Mouse (Mus musculus): ENCODE measurements around the gene Tbc1d7. TPM values are rescaled to one million over a fixed set of nuclear protein-coding genes. Genes with fewer than 3 reads are reported as not detected.
A peak's percentile ranks its signal among the peaks of the same experiment; 100 is the strongest.

The Tbc1d7 gene
- total RNA-seq, 2 experiments from 2014 or later, result 35.0 to 39.7 TPM

- DNase-seq (ENCODE audit: low spot score in 2 of 2), result no peak
- intact Hi-C loops (cut with DNase I), result no loop called here
Measured at GRCm38 (mm10) chr13:43157370-43157769, 13.9 kb downstream of the Tbc1d7 start.

DNA sequence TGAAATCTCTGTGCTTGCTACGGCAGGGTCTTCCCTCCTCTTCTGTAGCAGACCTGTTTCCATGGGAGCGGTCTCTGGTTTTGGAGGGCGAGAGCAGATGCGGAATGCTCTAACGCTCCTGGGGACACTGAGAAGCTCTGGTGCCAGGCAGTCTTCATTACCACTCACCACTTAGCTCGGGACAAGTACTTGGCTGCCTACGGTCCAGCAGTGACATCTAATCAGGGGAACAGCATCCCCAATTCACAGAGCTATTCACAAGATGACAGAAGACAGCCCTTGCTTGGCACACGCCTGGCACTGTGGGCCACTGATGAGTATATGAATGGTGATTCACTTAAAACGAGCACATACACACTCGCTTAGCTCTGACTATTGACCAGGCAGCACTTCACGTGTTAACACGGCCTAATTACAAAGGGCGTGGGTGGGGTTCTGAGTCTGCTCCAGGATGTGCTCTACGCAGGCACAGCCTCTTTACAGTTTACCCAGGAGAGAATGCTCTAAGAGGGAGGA is 19.2 kb downstream of the Tbc1d7 start:
- no peak for DNase-seq (ENCODE audit: low spot score in 2 of 2)
- intact Hi-C loops (cut with DNase I), result no loop called here

DNA sequence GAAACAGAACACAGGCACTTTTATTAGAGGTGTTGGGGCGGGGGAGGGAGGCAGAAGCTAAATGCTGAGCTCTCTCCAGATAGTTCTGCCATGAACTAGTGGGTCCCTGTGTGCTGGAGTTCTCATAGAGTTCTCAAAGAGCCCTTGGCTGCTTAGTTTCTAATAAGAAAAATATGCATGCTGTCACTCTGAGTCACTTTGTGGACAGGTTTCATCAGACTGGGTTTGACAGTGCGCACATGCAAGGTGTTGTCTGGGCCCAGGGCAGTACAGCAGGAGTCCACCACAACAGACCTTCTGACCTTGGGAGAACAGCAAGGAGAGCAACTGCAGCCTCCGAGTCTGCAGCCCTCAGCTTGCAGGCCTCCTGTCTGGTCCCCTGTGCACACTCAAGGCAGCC is 21.6 kb downstream of the Tbc1d7 start:
- intact Hi-C loops (cut with DNase I), result no loop called here
- no peak for DNase-seq (ENCODE audit: low spot score in 2 of 2)

- no peak for DNase-seq (ENCODE audit: low spot score in 2 of 2)
- intact Hi-C loops (cut with DNase I), result no loop called here
Measured at GRCm38 (mm10) chr13:43148692-43149091, 22.6 kb downstream of the Tbc1d7 start.

GRCm38 (mm10) chr13:43146515-43147258 is 24.6 kb downstream of the Tbc1d7 start:
- DNase-seq (ENCODE audit: low spot score in 2 of 2), result no peak
- intact Hi-C loops (cut with DNase I), result no loop called here

DNA sequence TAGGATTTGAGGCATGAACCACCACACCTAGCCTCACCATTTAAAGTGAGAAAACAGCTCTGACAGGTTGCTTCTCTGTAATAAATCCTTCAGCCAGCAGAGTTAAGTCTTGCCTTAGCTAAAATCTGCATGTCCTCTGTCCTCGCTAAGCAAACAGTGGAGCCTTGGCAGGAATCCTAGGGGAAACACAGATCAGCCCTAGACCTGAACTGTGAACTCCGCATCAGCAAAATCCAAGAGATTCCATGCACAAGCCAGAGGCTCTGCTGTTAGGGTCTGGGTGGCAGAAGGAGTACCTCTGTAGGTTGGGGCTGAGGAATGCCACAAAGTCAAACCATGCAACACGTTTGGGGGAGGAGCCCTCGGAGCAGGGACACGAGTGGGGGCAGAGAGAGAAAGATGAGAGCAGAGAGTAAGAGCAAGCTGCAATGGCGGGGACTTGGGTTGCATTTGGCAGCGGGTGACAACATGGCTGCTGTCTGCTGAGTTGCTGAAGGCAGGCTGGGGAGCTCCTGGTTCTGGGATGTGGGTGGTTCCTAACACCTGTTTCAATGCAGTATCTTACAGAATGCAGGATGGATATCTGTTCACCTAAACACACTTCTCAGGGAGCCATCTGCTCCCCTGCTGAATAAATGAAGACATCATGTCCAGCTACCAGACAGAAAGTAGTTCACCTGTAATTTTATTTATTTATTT is 26.4 kb downstream of the Tbc1d7 start:
- intact Hi-C loops (cut with DNase I), result no loop called here
- no peak for DNase-seq (ENCODE audit: low spot score in 2 of 2)

DNA sequence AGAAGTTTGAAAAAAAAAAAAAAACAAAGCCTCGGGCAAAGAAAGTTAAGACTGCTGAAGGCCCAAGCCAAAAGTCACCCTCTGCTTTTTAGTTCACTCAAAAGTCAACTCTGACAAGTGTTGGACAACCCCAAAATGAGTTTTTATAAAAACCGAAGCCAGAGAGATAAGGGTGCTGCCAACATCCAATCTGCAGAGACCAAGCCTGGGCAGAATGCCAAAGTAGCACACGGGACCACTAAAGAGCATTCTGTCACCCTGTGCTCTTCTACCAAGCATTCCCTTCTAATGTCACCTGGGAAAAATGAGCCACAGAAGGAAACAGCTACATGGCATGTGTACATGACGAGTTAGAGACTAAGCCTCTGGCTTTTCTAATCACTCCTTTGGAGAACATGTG is 36.8 kb downstream of the Tbc1d7 start:
- intact Hi-C loops (cut with DNase I), result no loop called here
- DNase-seq (ENCODE audit: low spot score in 2 of 2), result no peak

GRCm38 (mm10) chr13:43133400-43133799 is 37.9 kb downstream of the Tbc1d7 start:
- intact Hi-C loops (cut with DNase I), result no loop called here
- no peak for DNase-seq (ENCODE audit: low spot score in 2 of 2)

DNA sequence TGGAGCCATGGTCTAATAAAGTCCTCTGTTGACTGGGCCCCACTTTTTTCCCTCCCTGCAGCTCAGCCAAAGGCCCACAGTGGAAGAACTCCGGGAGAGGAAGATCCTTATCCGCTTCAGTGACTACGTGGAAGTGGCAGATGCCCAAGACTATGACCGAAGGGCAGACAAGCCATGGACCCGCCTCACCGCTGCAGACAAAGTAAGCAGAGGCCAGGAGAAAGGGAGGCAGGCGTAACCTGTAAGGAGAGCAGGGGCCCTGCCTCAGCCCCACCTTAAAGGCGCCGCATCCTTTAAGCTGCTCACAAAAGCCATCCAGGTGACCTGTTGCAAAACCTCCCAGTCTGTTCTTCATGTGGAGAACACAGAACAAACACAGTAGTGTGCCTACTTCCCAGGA is 38.4 kb downstream of the Tbc1d7 start:
- intact Hi-C loops (cut with DNase I), result no loop called here

DNA sequence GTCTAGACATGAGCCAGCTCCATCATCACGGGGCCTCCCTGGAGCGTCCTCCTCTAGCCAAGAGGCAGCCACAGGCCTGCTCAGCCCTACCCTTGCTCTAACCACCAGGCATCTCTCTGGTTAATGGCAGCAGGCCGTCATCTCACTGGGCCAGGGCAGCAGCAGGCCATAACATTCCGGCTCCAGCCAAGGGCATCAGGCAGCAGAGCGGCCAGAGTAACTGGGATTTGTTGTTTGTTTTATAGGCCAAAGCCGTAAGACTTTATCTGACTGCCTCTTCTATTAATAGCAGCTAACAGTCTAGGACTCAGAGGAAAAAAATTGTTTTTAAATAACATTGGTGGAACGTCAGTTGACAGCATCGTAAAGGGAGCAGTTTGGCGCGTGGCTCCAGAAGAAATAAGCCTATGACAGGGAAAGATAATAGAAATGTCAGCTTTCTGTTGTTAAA is 39.5 kb downstream of the Tbc1d7 start:
- intact Hi-C loops (cut with DNase I), result no loop called here
- DNase-seq (ENCODE audit: low spot score in 2 of 2), result no peak

More for the DNA sequence above, 38.4 kb downstream of the Tbc1d7 start:
- no peak for DNase-seq (ENCODE audit: low spot score in 2 of 2)

- no peak for DNase-seq (ENCODE audit: low spot score in 2 of 2)
- intact Hi-C loops (cut with DNase I), result no loop called here
Measured at GRCm38 (mm10) chr13:43130161-43130560, 41.1 kb downstream of the Tbc1d7 start.

- DNase-seq (ENCODE audit: low spot score in 2 of 2), result no peak
- intact Hi-C loops (cut with DNase I), result no loop called here
Measured at GRCm38 (mm10) chr13:43124683-43125074, 46.6 kb downstream of the Tbc1d7 start.

GRCm38 (mm10) chr13:43123895-43124682 is 47.2 kb downstream of the Tbc1d7 start:
- no peak for DNase-seq (ENCODE audit: low spot score in 2 of 2)
- intact Hi-C loops (cut with DNase I), result no loop called here

DNA sequence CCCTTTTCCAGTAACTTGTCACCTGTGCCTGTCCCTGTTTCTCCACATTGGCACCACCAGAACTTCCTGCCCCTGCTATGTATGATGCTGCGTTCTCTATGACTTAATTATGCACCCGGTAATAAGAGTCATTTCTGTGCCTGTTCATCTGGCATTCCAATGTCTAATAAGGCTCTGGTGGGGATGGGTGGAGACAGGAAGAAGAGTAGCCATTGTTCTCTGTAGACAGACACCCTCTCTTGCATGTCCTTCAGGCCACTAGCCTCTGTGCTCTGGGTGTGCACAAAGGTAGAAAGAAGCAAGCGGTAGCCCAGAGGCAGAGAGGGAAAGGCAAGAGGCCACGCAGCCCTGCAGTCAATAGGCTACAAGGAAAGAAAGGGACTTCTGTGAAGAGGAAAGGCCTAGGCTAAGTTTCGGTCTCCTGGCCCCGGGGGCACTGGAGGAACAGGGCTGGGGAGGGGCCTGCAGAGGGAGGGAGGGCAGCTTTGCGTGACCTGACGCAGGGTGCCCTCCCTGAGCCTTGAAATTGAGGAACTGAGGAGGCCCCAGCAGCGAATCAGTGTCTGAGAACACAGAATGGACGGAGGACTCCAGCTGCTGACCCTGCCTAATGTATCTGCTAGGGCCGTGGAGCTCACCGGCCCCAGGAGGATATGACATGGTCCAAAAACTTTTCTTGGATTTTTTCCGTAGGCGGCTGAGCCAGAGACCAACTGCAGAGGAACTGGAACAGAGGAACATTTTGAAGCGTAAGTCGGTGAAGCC is 48.8 kb downstream of the Tbc1d7 start:
- no peak for DNase-seq (ENCODE audit: low spot score in 2 of 2)
- intact Hi-C loops (cut with DNase I), result no loop called here

DNA sequence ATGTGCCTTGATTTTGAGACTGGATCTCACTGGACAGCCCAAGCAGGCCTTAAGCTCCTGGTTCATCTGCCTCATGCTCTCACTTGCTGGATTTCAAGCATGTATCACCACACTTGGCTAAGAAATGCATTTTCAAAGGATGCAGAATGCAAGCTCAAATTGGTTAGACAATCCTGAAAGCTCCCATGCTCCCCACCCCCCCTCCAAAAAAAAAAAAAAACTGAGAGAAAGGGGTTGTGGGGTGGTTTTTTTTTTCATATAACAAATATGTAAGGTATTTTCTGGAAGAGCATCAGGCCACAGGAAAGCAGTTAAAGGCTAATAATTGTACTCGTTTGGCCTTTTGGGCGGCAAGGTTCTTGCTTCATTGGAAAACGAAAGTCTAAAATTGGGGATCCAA is 58.2 kb downstream of the Tbc1d7 start:
- intact Hi-C loops (cut with DNase I), result no loop called here
- DNase-seq (ENCODE audit: low spot score in 2 of 2), result no peak

DNA sequence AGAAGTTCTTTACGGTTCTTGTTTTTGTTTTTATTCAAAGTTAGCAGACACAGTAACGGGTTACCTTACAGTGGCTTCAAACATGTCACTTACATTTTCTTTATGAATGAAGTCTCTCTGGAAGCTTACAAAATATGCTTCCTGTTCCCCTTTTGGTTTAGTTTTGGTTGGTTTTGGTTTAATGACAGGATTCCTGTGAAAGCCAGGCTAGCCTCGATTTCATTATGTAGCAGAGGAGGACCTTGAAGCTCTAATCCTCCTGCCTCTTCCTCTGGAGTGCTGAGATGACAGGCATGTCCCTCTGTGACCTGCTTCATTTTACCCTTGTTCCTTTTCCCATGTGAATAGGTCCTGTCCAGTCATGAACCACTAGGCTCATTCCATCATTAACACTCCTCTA is 58.6 kb downstream of the Tbc1d7 start:
- intact Hi-C loops (cut with DNase I), result no loop called here
- DNase-seq (ENCODE audit: low spot score in 2 of 2), result no peak

- DNase-seq (ENCODE audit: low spot score in 2 of 2), result peak; percentile 53 to 73
- intact Hi-C loops (cut with DNase I), result no loop called here
Measured at GRCm38 (mm10) chr13:43112280-43112679, 59.0 kb downstream of the Tbc1d7 start.

GRCm38 (mm10) chr13:43104496-43104895 is 66.8 kb downstream of the Tbc1d7 start:
- intact Hi-C loops (cut with DNase I), result no loop called here
- no peak for DNase-seq (ENCODE audit: low spot score in 2 of 2)

DNA sequence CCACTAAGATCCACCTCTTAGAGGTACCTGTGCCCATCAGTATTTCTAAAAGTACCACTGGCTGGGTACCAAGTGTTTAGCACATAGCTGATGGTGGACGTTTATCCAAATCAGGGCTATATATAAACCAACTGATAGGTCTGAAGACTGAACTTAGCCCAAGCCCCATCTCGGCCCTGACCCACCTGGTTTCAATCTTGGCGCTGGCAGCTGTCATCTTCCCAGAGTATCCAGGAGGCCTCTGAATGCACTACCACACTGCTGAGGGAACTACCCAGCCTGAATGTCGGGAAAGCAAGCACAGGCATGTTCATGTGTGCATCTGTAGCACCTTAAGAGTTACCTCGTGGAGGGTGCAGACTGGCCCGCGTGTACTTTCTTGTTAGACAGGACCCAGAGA is 68.4 kb downstream of the Tbc1d7 start:
- no peak for DNase-seq (ENCODE audit: low spot score in 2 of 2)
- intact Hi-C loops (cut with DNase I), result no loop called here

All from left cerebral cortex, postnatal 14 days (tissue).